Mouse (Mus musculus) megakaryocyte, embryonic 14.5 days (primary cell): ENCODE results near the gene Gpr84.

ENCODE experiments used
- FLI1 ChIP-seq: IDR thresholded peaks from 2 replicates; pipeline ENCODE4 v1.6.1; 2012; ENCODE audit warnings: low read length, inconsistent platforms, mixed read lengths
- GATA1 ChIP-seq: IDR thresholded peaks from 3 replicates; pipeline ENCODE4 v1.6.1; 2012; ENCODE audit warnings: mixed read lengths, low read length, inconsistent platforms, borderline replicate concordance

DNA sequence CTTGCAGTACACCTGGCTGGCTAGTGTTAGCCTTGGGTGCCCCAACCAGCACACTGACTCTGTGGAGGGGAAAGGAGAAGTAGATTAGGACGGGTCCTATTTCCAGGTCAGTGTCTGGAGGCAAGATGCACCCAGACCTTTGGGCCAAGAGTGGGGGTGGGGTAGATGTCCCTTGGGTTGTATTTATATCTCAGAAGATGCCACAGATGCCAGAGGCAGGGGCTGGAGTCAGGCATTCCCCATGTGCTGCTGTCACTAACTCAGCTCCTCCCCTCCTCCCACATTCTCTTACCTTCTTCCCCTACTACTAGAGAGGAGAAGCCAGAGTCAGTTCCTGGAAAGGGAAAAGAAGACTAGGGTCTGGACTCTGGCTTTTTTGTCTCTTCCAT lies 48.7 kb upstream of the Gpr84 start:
- TF ChIP-seq GATA1 (no peak), FLI1 (no peak)
